14 mouse cellular contexts compared by ENCODE assay signal in genomic region chr10:13415489-13416104, GRCm38 (mm10). TPM values are rescaled to one million over a fixed set of nuclear protein-coding genes. Genes with fewer than 3 reads are reported as not detected.
DNase-seq lines count a peak whose midpoint lies in the region; ATAC-seq lines count a peak whose summit lies in the region.
"Had no signal": no experiment of that assay in that cellular context is flagged by ENCODE, and none has a peak within 500 bp of the region (broad histone marks: within the 10 kb centered on the region; RNA-seq: fewer than 3 reads in every experiment).

No protein-coding gene starts in this region.

- H3K4me1 ChIP-seq in midbrain, embryonic 10.5 days = peaks cover 6% of the 10 kb centered on the region
- H3K4me1 ChIP-seq in midbrain, embryonic 14.5 days (ENCODE audit: control insufficient read depth, insufficient read depth, low read length) = 0 out of 2 replicates have a peak, but pooled peaks cover 5% of the 10 kb centered on the region
- H3K4me1 ChIP-seq in forebrain, embryonic 11.5 days (replicated peaks; ENCODE audit: control insufficient read depth, insufficient read depth, low read length) = peaks cover 10% of the 10 kb centered on the region; the same call in 1 of the 2 replicates
- peaks cover 9% of the 10 kb centered on the region for H3K4me1 ChIP-seq in limb, embryonic 10.5 days
- H3K4me1 ChIP-seq: liver, embryonic 15.5 days had no signal

- H3K27me3 ChIP-seq in midbrain, embryonic 10.5 days (ENCODE audit: low read depth, poor library complexity, severe bottlenecking) = no peaks in the 10 kb centered on the region
- H3K27me3 ChIP-seq in midbrain, embryonic 14.5 days (ENCODE audit: control insufficient read depth, insufficient read depth, low read length) = no peaks in the 10 kb centered on the region
- H3K27me3 ChIP-seq in forebrain, embryonic 11.5 days (ENCODE audit: control insufficient read depth, insufficient read depth, low read length) = no peaks in the 10 kb centered on the region
- no peaks in the 10 kb centered on the region for H3K27me3 ChIP-seq in limb, embryonic 10.5 days (ENCODE audit: low read depth, poor library complexity, severe bottlenecking)
- H3K27me3 ChIP-seq: limb, embryonic 12.5 days; liver, embryonic 15.5 days had no signal

- H3K9ac ChIP-seq in midbrain, embryonic 14.5 days (replicated peaks; ENCODE audit: low read length) = no peak overlapping the region
- no peak overlapping the region; the same call in 1 of the 2 replicates for H3K9ac ChIP-seq in forebrain, embryonic 11.5 days (ENCODE audit: low read length)
- H3K9ac ChIP-seq: limb, embryonic 12.5 days; liver, embryonic 15.5 days had no signal

- 64% methylated on average over 8 of the region's 8 CpGs for WGBS in midbrain, embryonic 10.5 days
- WGBS in midbrain, embryonic 14.5 days = 44% methylated on average over 8 of the region's 8 CpGs
- WGBS in forebrain, embryonic 11.5 days = 21% methylated on average over 8 of the region's 8 CpGs
- WGBS in limb, embryonic 10.5 days = 65% methylated on average over 8 of the region's 8 CpGs

- no peaks in the 10 kb centered on the region for H3K36me3 ChIP-seq in midbrain, embryonic 10.5 days
- no peaks in the 10 kb centered on the region for H3K36me3 ChIP-seq in midbrain, embryonic 14.5 days (ENCODE audit: control insufficient read depth, insufficient read depth, low read length)
- no peaks in the 10 kb centered on the region for H3K36me3 ChIP-seq in forebrain, embryonic 11.5 days (ENCODE audit: control insufficient read depth, insufficient read depth, low read length)
- no peaks in the 10 kb centered on the region for H3K36me3 ChIP-seq in limb, embryonic 10.5 days
- H3K36me3 ChIP-seq: limb, embryonic 12.5 days; liver, embryonic 15.5 days had no signal

- H3K9me3 ChIP-seq in midbrain, embryonic 10.5 days (replicated peaks) = no peaks in the 10 kb centered on the region
- H3K9me3 ChIP-seq in midbrain, embryonic 14.5 days (ENCODE audit: control insufficient read depth, low read length) = no peaks in the 10 kb centered on the region
- H3K9me3 ChIP-seq in forebrain, embryonic 11.5 days (ENCODE audit: control insufficient read depth, low read length) = no peaks in the 10 kb centered on the region
- no peaks in the 10 kb centered on the region for H3K9me3 ChIP-seq in limb, embryonic 10.5 days (replicated peaks)
- H3K9me3 ChIP-seq: limb, embryonic 12.5 days; liver, embryonic 15.5 days had no signal

- ATAC-seq in midbrain, embryonic 14.5 days (ENCODE audit: low FRiP score, low TSS enrichment) = no peak
- peak; percentile 93 for ATAC-seq in forebrain, embryonic 11.5 days (replicated peaks; ENCODE audit: low FRiP score)

- H3K4me2 ChIP-seq in midbrain, embryonic 14.5 days (ENCODE audit: low read length) = no peak overlapping the region
- H3K4me2 ChIP-seq in forebrain, embryonic 11.5 days (ENCODE audit: low read depth, low read length, severe bottlenecking) = peak overlapping the region; percentile 9; the same call in 1 of the 2 replicates
- H3K4me2 ChIP-seq: limb, embryonic 12.5 days; liver, embryonic 15.5 days had no signal

- H3K27ac ChIP-seq in midbrain, embryonic 10.5 days (replicated peaks) = peak overlapping the region; percentile 49
- H3K27ac ChIP-seq in midbrain, embryonic 14.5 days (replicated peaks; ENCODE audit: low read depth, low read length) = no peak overlapping the region
- H3K27ac ChIP-seq in forebrain, embryonic 11.5 days (ENCODE audit: low read depth, low read length) = peak overlapping the region; percentile 77
- H3K27ac ChIP-seq in limb, embryonic 10.5 days = peak overlapping the region; percentile 61
- H3K27ac ChIP-seq: limb, embryonic 12.5 days; liver, embryonic 15.5 days had no signal

- no peak for DNase-seq in midbrain, embryonic 10.5 days (ENCODE audit: low spot score)
- no peak for DNase-seq in midbrain, embryonic 14.5 days
- DNase-seq in forebrain, embryonic 11.5 days (ENCODE audit: low spot score) = peak; percentile 80
- no peak for DNase-seq in limb, embryonic 10.5 days (ENCODE audit: low spot score)
- peak; percentile 85 for DNase-seq in retina, embryonic 14.5 days (ENCODE audit: low spot score)
- no peak for DNase-seq in adrenal gland, postnatal 36 days
- no peak for DNase-seq in ovary, postnatal 36 days (ENCODE audit: low spot score)
- DNase-seq: cerebellum, postnatal 10 days; heart, adult 18-20 months; kidney, postnatal 4 days; lung, postnatal 36 days; thymus, postnatal 36 days had no signal

- no peak overlapping the region for H3K4me3 ChIP-seq in midbrain, embryonic 10.5 days
- no peak overlapping the region for H3K4me3 ChIP-seq in midbrain, embryonic 14.5 days (replicated peaks; ENCODE audit: low read depth, low read length)
- H3K4me3 ChIP-seq in forebrain, embryonic 11.5 days (ENCODE audit: low read depth, low read length) = no peak overlapping the region
- no peak overlapping the region for H3K4me3 ChIP-seq in limb, embryonic 10.5 days
- H3K4me3 ChIP-seq: limb, embryonic 12.5 days; liver, embryonic 15.5 days had no signal

RNA-seq across cellular contexts. Expression of gene Phactr2, which starts 58.6 kb away (rescaled TPM):
- polyA plus RNA-seq in midbrain, embryonic 10.5 days (2016; fragmentation: Nextera tagmentation; extraction: Ambion mirVana) = 10.3 and 10.8 TPM in 2 replicates
- polyA plus RNA-seq in midbrain, embryonic 14.5 days (2014; fragmentation: Nextera tagmentation; extraction: Ambion mirVana) = 3.8 and 6.3 TPM in 2 replicates
- polyA plus RNA-seq in forebrain, embryonic 11.5 days (2014; fragmentation: Nextera tagmentation; extraction: Ambion mirVana) = 16.7 and 17.7 TPM in 2 replicates
- polyA plus RNA-seq in limb, embryonic 10.5 days (2016; fragmentation: Nextera tagmentation; extraction: Ambion mirVana) = 16.2 and 21.3 TPM in 2 replicates
- 10 to 100 TPM; 22.9 to 30.1 TPM for total RNA-seq in adrenal gland, postnatal 36 days (2021)

Comparison
In these comparisons a context has a peak if more than half of its experiments do, and no peak if none do; other contexts are left out.
1. DNase-seq: peak in forebrain, embryonic 11.5 days (single experiment) and retina, embryonic 14.5 days (single experiment); none in midbrain, embryonic 10.5 days (single experiment), midbrain, embryonic 14.5 days (single experiment), limb, embryonic 10.5 days (single experiment), adrenal gland, postnatal 36 days (0 of 2) and ovary, postnatal 36 days (single experiment).